Comparison of ENCODE assay signal across 39 mouse cellular contexts in genomic region chr17:14114856-14115255, GRCm38 (mm10). TPM values are rescaled to one million over a fixed set of nuclear protein-coding genes. Genes with fewer than 3 reads are reported as not detected.
"Had no signal": no experiment of that assay in that cellular context is flagged by ENCODE, and none has a peak within 500 bp of the region (broad histone marks: within the 10 kb centered on the region; RNA-seq: fewer than 3 reads in every experiment).

No protein-coding gene starts in this region.

- H3K27ac ChIP-seq: embryonic facial prominence, embryonic 10.5 days; embryonic facial prominence, embryonic 12.5 days; embryonic facial prominence, embryonic 13.5 days; embryonic facial prominence, embryonic 15.5 days; forebrain, embryonic 10.5 days; forebrain, embryonic 12.5 days; forebrain, embryonic 13.5 days; forebrain, embryonic 15.5 days; gastrocnemius, adult 2 months; heart, adult 2 months had no signal

- H3K9me3 ChIP-seq: embryonic facial prominence, embryonic 10.5 days; embryonic facial prominence, embryonic 12.5 days; embryonic facial prominence, embryonic 13.5 days; embryonic facial prominence, embryonic 15.5 days; forebrain, embryonic 10.5 days; forebrain, embryonic 12.5 days; forebrain, embryonic 13.5 days; forebrain, embryonic 15.5 days had no signal

- ATAC-seq: forebrain, embryonic 13.5 days; forebrain, embryonic 14.5 days; forebrain, embryonic 15.5 days; forebrain, embryonic 16.5 days; forebrain, postnatal 0 days had no signal

- H3K4me3 ChIP-seq: embryonic facial prominence, embryonic 10.5 days; embryonic facial prominence, embryonic 12.5 days; embryonic facial prominence, embryonic 13.5 days; embryonic facial prominence, embryonic 15.5 days; erythroblast, embryonic 14.5 days; forebrain, embryonic 10.5 days; forebrain, embryonic 12.5 days; forebrain, embryonic 13.5 days; forebrain, embryonic 15.5 days; gastrocnemius, adult 2 months; heart, adult 2 months had no signal

- H3K27me3 ChIP-seq: embryonic facial prominence, embryonic 12.5 days; embryonic facial prominence, embryonic 13.5 days; embryonic facial prominence, embryonic 15.5 days; forebrain, embryonic 12.5 days; forebrain, embryonic 13.5 days; forebrain, embryonic 15.5 days had no signal

- H3K4me1 ChIP-seq: embryonic facial prominence, embryonic 10.5 days; embryonic facial prominence, embryonic 12.5 days; embryonic facial prominence, embryonic 13.5 days; embryonic facial prominence, embryonic 15.5 days; forebrain, embryonic 10.5 days; forebrain, embryonic 12.5 days; forebrain, embryonic 13.5 days; forebrain, embryonic 15.5 days had no signal

- H3K4me2 ChIP-seq: embryonic facial prominence, embryonic 12.5 days; embryonic facial prominence, embryonic 13.5 days; embryonic facial prominence, embryonic 15.5 days; forebrain, embryonic 12.5 days; forebrain, embryonic 13.5 days; forebrain, embryonic 15.5 days had no signal

- H3K9ac ChIP-seq: embryonic facial prominence, embryonic 12.5 days; embryonic facial prominence, embryonic 13.5 days; embryonic facial prominence, embryonic 15.5 days; forebrain, embryonic 12.5 days; forebrain, embryonic 13.5 days; forebrain, embryonic 15.5 days; forebrain, postnatal 0 days had no signal

- DNase-seq: cerebellum, adult 2 months; cerebellum, adult 8-10 months; cerebellum, adult 9-10 months; cerebellum, adult 9-11 months; cerebellum, postnatal 10 days; cerebellum, postnatal 14 days; cerebellum, postnatal 25 days; cerebellum, postnatal 36 days; embryo, embryonic 11 days; forebrain, postnatal 0 days; gastrocnemius, adult 2 months; gastrocnemius, postnatal 10 days; gastrocnemius, postnatal 14 days; gastrocnemius, postnatal 25 days; gastrocnemius, postnatal 36 days; heart, adult 18-20 months; heart, adult 2 months had no signal

- H3K36me3 ChIP-seq: embryonic facial prominence, embryonic 10.5 days; embryonic facial prominence, embryonic 12.5 days; embryonic facial prominence, embryonic 13.5 days; embryonic facial prominence, embryonic 15.5 days; forebrain, embryonic 10.5 days; forebrain, embryonic 12.5 days; forebrain, embryonic 15.5 days had no signal

RNA-seq across cellular contexts. Expression of gene Gm7358, which starts 55.5 kb away (rescaled TPM):
- total RNA-seq: common myeloid progenitor, adult 5-6 weeks; forebrain, postnatal 0 days; gastrocnemius, adult 18-20 months; gastrocnemius, adult 2 months; gastrocnemius, adult 8-10 months; gastrocnemius, postnatal 10 days; gastrocnemius, postnatal 14 days; gastrocnemius, postnatal 25 days; gastrocnemius, postnatal 36 days; gastrocnemius, postnatal 4 days; granulocyte monocyte progenitor cell, adult 5-6 weeks; heart, adult 18-20 months; heart, adult 2 months had no signal
- polyA plus RNA-seq: cerebellum, adult 2 months; cortical plate, adult 2 months; embryonic facial prominence, embryonic 10.5 days; embryonic facial prominence, embryonic 11.5 days; embryonic facial prominence, embryonic 12.5 days; embryonic facial prominence, embryonic 13.5 days; embryonic facial prominence, embryonic 14.5 days; embryonic facial prominence, embryonic 15.5 days; erythroblast, embryonic 14.5 days; forebrain, embryonic 10.5 days; forebrain, embryonic 11.5 days; forebrain, embryonic 12.5 days; forebrain, embryonic 13.5 days; forebrain, embryonic 14.5 days; forebrain, embryonic 15.5 days; forebrain, embryonic 16.5 days; forebrain, postnatal 0 days; frontal cortex, adult 2 months; gonadal fat pad, adult 2 months; heart, adult 2 months had no signal
